Mouse (Mus musculus) olfactory bulb, adult 2 months (tissue): ENCODE results near the gene Ak4. TPM values are rescaled to one million over a fixed set of nuclear protein-coding genes. Genes with fewer than 3 reads are reported as not detected.
A peak's percentile ranks its signal among the peaks of the same experiment; 100 is the strongest.

Source experiments
- H3K27ac ChIP-seq: fragments of 200-500 bp; 2 replicates; pipeline ENCODE4 v1.5.1; 2012; ENCODE audit warnings: low read depth, low read length; ENCODE audit not compliant: insufficient read depth
- H3K4me1 ChIP-seq: fragments of 200-500 bp; 2 replicates; pipeline ENCODE4 v1.6.1; 2012; ENCODE audit warnings: low read length; ENCODE audit not compliant: control insufficient read depth, insufficient read depth
- H3K4me3 ChIP-seq: fragments of 200-500 bp; 2 replicates; pipeline ENCODE4 v1.5.1; 2012; ENCODE audit warnings: mild to moderate bottlenecking, low read depth, low read length, moderate library complexity; ENCODE audit not compliant: insufficient read depth
- CTCF ChIP-seq: fragments of 200-500 bp; IDR thresholded peaks from 2 replicates; pipeline ENCODE4 v1.5.1; 2012; ENCODE audit warnings: low read depth, mild to moderate bottlenecking, low read length, moderate library complexity; ENCODE audit not compliant: insufficient read depth
- POLR2A ChIP-seq: fragments of 200-500 bp; IDR thresholded peaks from 2 replicates; pipeline ENCODE4 v1.6.1; 2012; ENCODE audit warnings: mild to moderate bottlenecking, low read depth, low read length, moderate library complexity; ENCODE audit not compliant: insufficient read depth
- WGBS: fragments of 180-500 bp; shearing (Covaris S2); methylation state at CpG from one replicate; pipeline ENCODE4 v1.1.7; 2018; 5-methylcytosine and 5-hydroxymethylcytosine counted together
- polyA plus RNA-seq: library from polyadenylated mRNA; stranded (reverse); fragments of >200 nt; gene quantifications from 2 replicates; pipeline ENCODE4 v1.2.4, GENCODE M21; 2012; ENCODE audit warnings: low replicate concordance; ENCODE audit not compliant: missing spikeins, insufficient read depth, insufficient read length

The Ak4 gene
- polyA plus RNA-seq, 1 experiment, result not detected

- WGBS, result 19% methylated on average over 14 of the region's 14 CpGs
- Histone ChIP-seq H3K27ac (no peak overlapping the region), H3K4me1 (peaks cover 13% of the 10 kb centered on the region), H3K4me3 (peak overlapping the region; percentile 30)
- TF ChIP-seq POLR2A (no peak), CTCF (no peak)
Measured at GRCm38 (mm10) chr4:101497336-101497735, 78.3 kb downstream of the Ak4 start.

- Histone ChIP-seq H3K4me3 (no peak overlapping the region), H3K4me1 (peaks cover 2% of the 10 kb centered on the region; the same call in 1 of the 2 replicates), H3K27ac (no peak overlapping the region)
- TF ChIP-seq CTCF (no peak), POLR2A (no peak)
- WGBS, result 70% methylated on average over 7 of the region's 7 CpGs
Measured at GRCm38 (mm10) chr4:101504470-101505007, 85.5 kb downstream of the Ak4 start.

GRCm38 (mm10) chr4:101505966-101506365 is 86.9 kb downstream of the Ak4 start:
- Histone ChIP-seq H3K27ac (no peak overlapping the region), H3K4me3 (no peak overlapping the region), H3K4me1 (peaks cover 2% of the 10 kb centered on the region; the same call in 1 of the 2 replicates)
- no peak for TF ChIP-seq CTCF
- no peak for TF ChIP-seq POLR2A
- WGBS, result 65% methylated on average over 2 of the region's 2 CpGs

- no peak overlapping the region for H3K27ac ChIP-seq
- H3K4me3 ChIP-seq, result no peak overlapping the region
- peaks cover 2% of the 10 kb centered on the region; the same call in 1 of the 2 replicates for H3K4me1 ChIP-seq
- no peak for TF ChIP-seq POLR2A
- no peak for TF ChIP-seq CTCF
Measured at GRCm38 (mm10) chr4:101506372-101506771, 87.3 kb downstream of the Ak4 start.

DNA sequence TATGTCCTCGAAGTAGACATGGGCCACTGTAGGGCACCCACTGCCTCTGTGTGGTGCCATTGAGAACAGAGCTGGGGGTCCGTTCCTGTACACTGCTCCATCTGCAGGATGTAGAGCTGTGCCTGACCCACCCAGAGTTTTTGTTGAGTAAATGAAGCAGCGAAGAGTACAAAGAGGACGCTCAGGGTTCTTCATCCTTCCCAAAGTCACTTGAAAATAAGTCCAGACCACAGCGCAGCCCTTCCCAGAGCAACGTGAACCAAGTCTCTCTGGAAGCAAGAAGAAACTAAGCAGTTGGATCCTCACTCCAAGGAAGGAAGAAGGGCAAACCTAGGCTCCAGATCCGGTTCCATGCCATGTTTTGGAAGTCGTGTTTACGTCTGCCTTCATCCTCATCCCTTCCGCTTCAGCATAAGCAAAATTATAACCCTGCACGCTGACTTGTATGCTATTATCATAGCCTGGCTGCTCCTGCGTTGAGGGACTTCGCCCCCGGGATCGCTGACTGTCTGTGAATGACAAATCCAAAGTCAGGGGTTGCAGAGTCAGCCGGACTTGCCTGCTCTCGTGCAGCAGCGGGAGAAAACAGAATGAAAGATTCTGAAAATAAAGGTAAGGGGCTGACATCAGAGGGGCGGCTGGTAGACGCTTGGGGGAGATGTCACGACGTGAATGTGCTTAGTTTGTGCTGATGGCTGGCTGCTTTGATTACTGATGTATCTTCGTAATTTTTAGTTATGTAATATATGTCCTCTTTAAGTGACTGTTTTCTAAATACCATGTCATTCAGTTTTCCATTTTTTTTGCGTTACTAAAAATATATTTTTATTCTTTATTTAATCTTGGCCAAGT is 88.7 kb downstream of the Ak4 start:
- peak overlapping the region; percentile 67 for H3K4me3 ChIP-seq
- 9% methylated on average over 24 of the region's 24 CpGs for WGBS
- TF ChIP-seq CTCF (no peak), POLR2A (no peak; the same call in 1 of the 2 replicates)
- peaks cover 2% of the 10 kb centered on the region; the same call in 1 of the 2 replicates for H3K4me1 ChIP-seq
- H3K27ac ChIP-seq, result peak overlapping the region; percentile 66

DNA sequence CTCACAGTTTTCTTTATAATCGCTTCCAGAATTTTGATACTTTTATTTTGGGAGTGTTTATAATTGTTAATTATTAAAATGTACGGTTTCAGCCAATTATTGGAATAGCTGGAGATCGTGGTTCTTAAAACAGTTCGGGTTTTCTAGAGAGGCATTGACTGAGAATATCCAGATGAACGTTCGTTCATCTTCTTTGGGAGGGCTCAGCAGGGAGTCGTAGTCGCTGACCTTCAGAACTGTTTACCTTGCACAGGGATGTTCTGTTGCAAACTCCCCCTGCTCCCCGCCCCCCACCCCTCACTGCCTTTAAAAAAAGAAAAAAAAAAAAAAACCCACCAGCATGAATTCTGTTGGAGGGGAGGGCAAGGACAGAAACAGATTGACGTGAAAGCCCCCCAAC is 89.4 kb downstream of the Ak4 start:
- no peak for TF ChIP-seq CTCF
- TF ChIP-seq POLR2A, result no peak
- WGBS, result 3% methylated on average over 10 of the region's 10 CpGs
- Histone ChIP-seq H3K4me3 (peak overlapping the region; percentile 79), H3K4me1 (peaks cover 2% of the 10 kb centered on the region; the same call in 1 of the 2 replicates), H3K27ac (peak overlapping the region; percentile 80)

- peak overlapping the region; percentile 80 for H3K27ac ChIP-seq
- WGBS, result 2% methylated on average over 30 of the region's 30 CpGs
- no peak for TF ChIP-seq CTCF
- no peak for TF ChIP-seq POLR2A
Measured at GRCm38 (mm10) chr4:101508851-101509577, 89.9 kb downstream of the Ak4 start.

GRCm38 (mm10) chr4:101510111-101510903 is 91.2 kb downstream of the Ak4 start:
- H3K4me1 ChIP-seq, result peaks cover 2% of the 10 kb centered on the region; the same call in 1 of the 2 replicates
- no peak overlapping the region for H3K4me3 ChIP-seq
- 0 out of 2 replicates have a peak overlapping the region, but pooled peaks have one; percentile 30 for H3K27ac ChIP-seq
- TF ChIP-seq POLR2A (no peak), CTCF (no peak)
- WGBS, result 73% methylated on average over 8 of the region's 8 CpGs

More at GRCm38 (mm10) chr4:101508851-101509577, 89.9 kb downstream of the Ak4 start:
- Histone ChIP-seq H3K4me1 (peaks cover 2% of the 10 kb centered on the region; the same call in 1 of the 2 replicates), H3K4me3 (peak overlapping the region; percentile 79)

- no peak overlapping the region for H3K27ac ChIP-seq
- no peak overlapping the region for H3K4me3 ChIP-seq
- TF ChIP-seq POLR2A (no peak), CTCF (no peak)
- WGBS, result 83% methylated on average over 5 of the region's 5 CpGs
- peaks cover 3% of the 10 kb centered on the region; the same call in 1 of the 2 replicates for H3K4me1 ChIP-seq
Measured at GRCm38 (mm10) chr4:101510904-101511210, 91.8 kb downstream of the Ak4 start.
